Mouse (Mus musculus) limb, embryonic 14.5 days (tissue): ENCODE results near the gene Ifnar2. TPM values are rescaled to one million over a fixed set of nuclear protein-coding genes. Genes with fewer than 3 reads are reported as not detected.
A peak's percentile ranks its signal among the peaks of the same experiment; 100 is the strongest.

Experiments used
- ATAC-seq: fragments of 200-750 bp; cut with Nextera tagmentation; 2 replicates; pipeline ENCODE4 v1.8.0; 2017; ENCODE audit warnings: low read depth, moderate number of reproducible peaks, moderate TSS enrichment; ENCODE audit not compliant: low FRiP score
- DNase-seq: peaks from one replicate; pipeline ENCODE4 v3.0.0-alpha.2; 2015; ENCODE audit warnings: low spot score
- H3K27ac ChIP-seq: fragments of 300-500 bp; sonication (generic); replicated peaks from 2 replicates; pipeline ENCODE4 v1.5.1; 2014; ENCODE audit warnings: low read depth, mild to moderate bottlenecking, low read length, moderate library complexity, mixed read lengths
- H3K27me3 ChIP-seq: fragments of 300-500 bp; sonication (generic); 2 replicates; pipeline ENCODE4 v1.6.1; 2014; ENCODE audit warnings: low read length, mixed read lengths; ENCODE audit not compliant: control insufficient read depth, insufficient read depth
- H3K36me3 ChIP-seq: fragments of 300-500 bp; sonication (generic); 2 replicates; pipeline ENCODE4 v1.6.1; 2014; ENCODE audit warnings: mild to moderate bottlenecking, low read length, moderate library complexity, mixed read lengths; ENCODE audit not compliant: control insufficient read depth, insufficient read depth
- H3K4me1 ChIP-seq: fragments of 300-500 bp; sonication (generic); 2 replicates; pipeline ENCODE4 v1.6.1; 2014; ENCODE audit warnings: antibody characterized with exemption, low read length, mixed read lengths; ENCODE audit not compliant: control insufficient read depth, insufficient read depth
- H3K4me2 ChIP-seq: fragments of 300-500 bp; sonication (generic); replicated peaks from 2 replicates; pipeline ENCODE4 v1.6.1; 2014; ENCODE audit warnings: low read depth, mild to moderate bottlenecking, low read length, moderate library complexity; ENCODE audit not compliant: severe bottlenecking
- H3K4me3 ChIP-seq: fragments of 300-500 bp; sonication (generic); replicated peaks from 2 replicates; pipeline ENCODE4 v1.5.1; 2014; ENCODE audit warnings: low read length
- H3K9ac ChIP-seq: fragments of 300-500 bp; sonication (generic); 2 replicates; pipeline ENCODE4 v1.6.1; 2014; ENCODE audit warnings: mild to moderate bottlenecking, low read depth, low read length, moderate library complexity; ENCODE audit not compliant: severe bottlenecking
- H3K9me3 ChIP-seq: fragments of 300-500 bp; sonication (generic); 2 replicates; pipeline ENCODE4 v1.6.1; 2016; ENCODE audit warnings: low read length; ENCODE audit not compliant: control insufficient read depth
- POLR2A ChIP-seq: fragments of 200-500 bp; IDR thresholded peaks from 2 replicates; pipeline ENCODE4 v1.8.0; 2012; ENCODE audit warnings: inconsistent platforms, mild to moderate bottlenecking, moderate library complexity, borderline replicate concordance; ENCODE audit not compliant: insufficient read depth, insufficient read length; ENCODE audit errors: extremely low read depth
- WGBS: fragments of 180-500 bp; shearing (Covaris S2); extraction: QIAGEN DNeasy Blood & Tissue Kit; methylation state at CpG from one replicate; pipeline ENCODE4 v1.1.7; 2014; 5-methylcytosine and 5-hydroxymethylcytosine counted together
- polyA plus RNA-seq, 2 experiments: library from polyadenylated mRNA; depleted of rRNA in 1 of 2; stranded (reverse) in 1 of 2; unstranded in 1 of 2; fragments of >200 nt; fragmentation: Nextera tagmentation in 1 of 2; extraction: Ambion mirVana in 1 of 2; gene quantifications; 2 replicates each; pipeline versions ENCODE4 v1.2.1 to v1.2.3; 2012 to 2014

Ifnar2 gene
- 36.2 and 38.7 TPM in 2 replicates for polyA plus RNA-seq (2012; rRNA removed)
- polyA plus RNA-seq (2014; fragmentation: Nextera tagmentation; extraction: Ambion mirVana), result 59.7 and 64.8 TPM in 2 replicates

GRCm38 (mm10) chr16:91372577-91373472, at the start of gene Ifnar2:
Gene Ifnar2 (plus strand): TSS chr16:91372783.
- peak; percentile 51; the same call in 1 of the 2 replicates for TF ChIP-seq POLR2A

GRCm38 (mm10) chr16:91327605-91328004, 45.0 kb upstream of the Ifnar2 start:
- H3K27me3 ChIP-seq, result no peaks in the 10 kb centered on the region
- no peak overlapping the region for H3K9ac ChIP-seq
- no peaks in the 10 kb centered on the region for H3K36me3 ChIP-seq
- no peak overlapping the region for H3K4me3 ChIP-seq
- ATAC-seq (no peak), DNase-seq (no peak)
- WGBS, result 57% methylated on average over 7 of the region's 7 CpGs
- no peaks in the 10 kb centered on the region for H3K4me1 ChIP-seq
- no peak overlapping the region for H3K27ac ChIP-seq
- no peak overlapping the region for H3K4me2 ChIP-seq
- TF ChIP-seq POLR2A, result no peak
- H3K9me3 ChIP-seq, result no peaks in the 10 kb centered on the region

More at GRCm38 (mm10) chr16:91372577-91373472, at the start of gene Ifnar2:
- Histone ChIP-seq H3K27me3 (no peaks in the 10 kb centered on the region), H3K36me3 (no peaks in the 10 kb centered on the region), H3K4me3 (peak within 1 kb of the TSS; percentile 77), H3K9ac (peak within 1 kb of the TSS; percentile 87), H3K4me1 (peaks cover 13% of the 10 kb centered on the region), H3K4me2 (peak within 1 kb of the TSS; percentile 68), H3K27ac (peak within 1 kb of the TSS; percentile 90), H3K9me3 (no peaks in the 10 kb centered on the region)
- WGBS, result under 1% methylated on average over 48 of the region's 62 CpGs
- ATAC-seq, result peak; percentile 88
- peak; percentile 73 for DNase-seq

- Histone ChIP-seq H3K4me2 (no peak overlapping the region), H3K27ac (no peak overlapping the region), H3K27me3 (no peaks in the 10 kb centered on the region), H3K36me3 (no peaks in the 10 kb centered on the region), H3K4me3 (no peak overlapping the region), H3K9ac (no peak overlapping the region), H3K4me1 (no peaks in the 10 kb centered on the region), H3K9me3 (no peaks in the 10 kb centered on the region)
- TF ChIP-seq POLR2A, result no peak
- DNase-seq (no peak), ATAC-seq (no peak)
- WGBS, result 82% methylated on average over 19 of the region's 19 CpGs
Measured at GRCm38 (mm10) chr16:91328922-91329321, 43.7 kb upstream of the Ifnar2 start.

- Histone ChIP-seq H3K4me1 (no peaks in the 10 kb centered on the region), H3K4me2 (no peak overlapping the region), H3K9me3 (no peaks in the 10 kb centered on the region), H3K36me3 (no peaks in the 10 kb centered on the region), H3K9ac (no peak overlapping the region), H3K27ac (no peak overlapping the region), H3K4me3 (no peak overlapping the region), H3K27me3 (no peaks in the 10 kb centered on the region)
- DNase-seq (no peak), ATAC-seq (no peak)
- whole genome bisulfite sequencing, result 74% methylated on average over 6 of the region's 6 CpGs
- no peak for TF ChIP-seq POLR2A
Measured at GRCm38 (mm10) chr16:91330496-91330895, 42.1 kb upstream of the Ifnar2 start.

DNA sequence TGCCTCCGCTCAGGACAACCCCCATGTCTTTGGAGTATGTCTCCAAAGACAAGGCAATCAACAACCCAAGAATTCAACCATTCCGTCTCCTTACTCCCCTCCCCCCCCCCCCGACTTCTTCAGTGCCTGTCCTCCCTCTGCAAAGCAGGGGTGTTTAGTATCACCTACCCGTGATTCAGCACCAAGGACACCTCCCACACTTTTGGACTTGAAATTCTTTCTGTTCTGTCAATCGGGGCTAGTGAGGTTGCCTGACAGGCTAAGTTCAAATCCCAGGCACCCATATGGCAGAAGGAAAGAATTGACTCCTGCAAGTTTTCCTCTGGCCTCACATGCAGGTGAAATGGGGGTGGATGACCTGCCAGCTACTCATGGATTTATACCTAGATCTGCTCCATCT, 41.4 kb upstream of the Ifnar2 start:
- Histone ChIP-seq H3K27ac (no peak overlapping the region), H3K9ac (no peak overlapping the region), H3K4me2 (no peak overlapping the region), H3K27me3 (no peaks in the 10 kb centered on the region), H3K36me3 (no peaks in the 10 kb centered on the region), H3K4me1 (no peaks in the 10 kb centered on the region), H3K9me3 (no peaks in the 10 kb centered on the region), H3K4me3 (no peak overlapping the region)
- peak; percentile 67 for DNase-seq
- no peak for TF ChIP-seq POLR2A
- 37% methylated on average over 5 of the region's 5 CpGs for WGBS
- no peak for ATAC-seq
